Mouse (Mus musculus) heart, embryonic 11.5 days (tissue): ENCODE results near the gene Cfl2. TPM values are rescaled to one million over a fixed set of nuclear protein-coding genes. Genes with fewer than 3 reads are reported as not detected.
A peak's percentile ranks its signal among the peaks of the same experiment; 100 is the strongest.

Experiments used
- ATAC-seq: fragments of 200-750 bp; cut with Nextera tagmentation; replicated peaks from 2 replicates; pipeline ENCODE4 v1.8.0; 2017; ENCODE audit warnings: moderate library complexity; ENCODE audit not compliant: insufficient number of reproducible peaks, low FRiP score, low TSS enrichment
- H3K27ac ChIP-seq: fragments of 300-500 bp; sonication (generic); 2 replicates; pipeline ENCODE4 v1.5.1; 2014; ENCODE audit warnings: mild to moderate bottlenecking, low read depth, low read length
- H3K27me3 ChIP-seq: fragments of 300-500 bp; sonication (generic); 2 replicates; pipeline ENCODE4 v1.6.1; 2014; ENCODE audit warnings: mild to moderate bottlenecking, low read length, mixed read lengths; ENCODE audit not compliant: control insufficient read depth, insufficient read depth
- H3K36me3 ChIP-seq: fragments of 300-500 bp; sonication (generic); 2 replicates; pipeline ENCODE4 v1.6.1; 2014; ENCODE audit warnings: mild to moderate bottlenecking, low read length, moderate library complexity, mixed read lengths; ENCODE audit not compliant: control insufficient read depth, insufficient read depth
- H3K4me1 ChIP-seq: fragments of 300-500 bp; sonication (generic); 2 replicates; pipeline ENCODE4 v1.6.1; 2014; ENCODE audit warnings: low read length; ENCODE audit not compliant: control insufficient read depth, insufficient read depth
- H3K4me2 ChIP-seq: fragments of 300-500 bp; sonication (generic); 2 replicates; pipeline ENCODE4 v1.6.1; 2014; ENCODE audit warnings: mild to moderate bottlenecking, moderate library complexity
- H3K4me3 ChIP-seq: fragments of 300-500 bp; sonication (generic); 2 replicates; pipeline ENCODE4 v1.5.1; 2014; ENCODE audit warnings: low read depth, low read length
- H3K9ac ChIP-seq: fragments of 300-500 bp; sonication (generic); 2 replicates; pipeline ENCODE4 v1.6.1; 2014; ENCODE audit warnings: mild to moderate bottlenecking, low read depth, low read length, moderate library complexity
- H3K9me3 ChIP-seq: fragments of 300-500 bp; sonication (generic); replicated peaks from 2 replicates; pipeline ENCODE4 v1.6.1; 2016; ENCODE audit warnings: low read length; ENCODE audit not compliant: control insufficient read depth
- WGBS: fragments of 180-500 bp; shearing (Covaris S2); extraction: QIAGEN DNeasy Blood & Tissue Kit; methylation state at CpG from one replicate; pipeline ENCODE4 v1.1.7; 2014; ENCODE audit not compliant: insufficient replicate concordance; 5-methylcytosine and 5-hydroxymethylcytosine counted together
- polyA plus RNA-seq: library from polyadenylated mRNA; unstranded; fragments of >200 nt; fragmentation: Nextera tagmentation; extraction: Ambion mirVana; gene quantifications from 2 replicates; pipeline ENCODE4 v1.2.1, GENCODE M21; 2014

Cfl2 gene
- polyA plus RNA-seq, 1 experiment from 2014 or later: 421 TPM

DNA sequence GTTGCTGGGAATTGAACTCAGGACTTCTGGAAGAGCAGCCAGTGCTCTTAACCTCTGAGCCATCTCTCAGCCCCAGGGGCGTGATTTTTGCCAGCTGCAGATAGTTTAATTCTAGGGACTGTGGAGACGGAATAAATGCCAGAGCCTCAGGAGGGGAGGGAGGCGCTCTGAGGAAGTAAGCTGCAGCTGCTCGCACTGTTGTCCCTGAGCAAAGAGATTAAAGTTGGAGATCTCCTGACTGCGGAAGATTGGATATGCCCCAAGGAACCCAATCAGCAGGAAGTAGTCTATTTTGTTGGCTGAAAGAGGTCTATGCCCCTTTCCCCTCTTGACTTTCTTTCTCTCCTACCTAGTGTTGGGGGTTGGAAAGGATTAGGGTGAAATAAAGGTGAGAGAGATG, 14.2 kb upstream of the Cfl2 start:
- Histone ChIP-seq H3K27me3 (no peaks in the 10 kb centered on the region), H3K9ac (no peak overlapping the region), H3K36me3 (no peaks in the 10 kb centered on the region), H3K4me3 (no peak overlapping the region), H3K4me2 (no peak overlapping the region), H3K9me3 (no peaks in the 10 kb centered on the region), H3K27ac (no peak overlapping the region), H3K4me1 (peaks cover 3% of the 10 kb centered on the region; the same call in 1 of the 2 replicates)
- ATAC-seq: no peak
- WGBS: 29% methylated on average over 5 of the region's 5 CpGs

DNA sequence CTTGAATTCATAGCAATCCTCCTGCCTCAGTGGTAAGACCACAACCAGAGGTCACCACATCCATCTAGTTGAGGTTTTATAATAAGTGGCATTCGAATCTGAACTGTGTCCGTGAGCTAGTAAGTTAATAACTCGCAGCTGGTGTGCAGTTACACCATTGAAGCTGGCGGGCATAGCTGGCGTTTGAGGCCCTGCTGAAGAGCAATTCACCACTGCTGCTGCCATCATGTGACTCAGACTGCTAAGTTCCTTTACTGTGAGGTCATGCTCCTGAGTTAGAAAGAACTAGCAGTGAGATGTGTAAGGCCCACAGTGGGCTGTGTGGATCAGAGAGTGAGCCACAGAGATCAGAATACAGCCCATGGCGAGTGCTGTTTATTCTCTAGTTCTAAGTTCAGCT, 12.0 kb upstream of the Cfl2 start:
- peak; percentile 67; the same call in 1 of the 2 replicates for ATAC-seq
- WGBS: 50% methylated on average over 6 of the region's 6 CpGs
- H3K36me3 ChIP-seq: no peaks in the 10 kb centered on the region
- peaks cover 3% of the 10 kb centered on the region; the same call in 1 of the 2 replicates for H3K4me1 ChIP-seq
- H3K9me3 ChIP-seq: no peaks in the 10 kb centered on the region
- no peak overlapping the region for H3K4me3 ChIP-seq
- H3K9ac ChIP-seq: 0 out of 2 replicates have a peak overlapping the region, but pooled peaks have one; percentile 4
- H3K4me2 ChIP-seq: no peak overlapping the region
- no peaks in the 10 kb centered on the region for H3K27me3 ChIP-seq
- H3K27ac ChIP-seq: peak overlapping the region; percentile 69

DNA sequence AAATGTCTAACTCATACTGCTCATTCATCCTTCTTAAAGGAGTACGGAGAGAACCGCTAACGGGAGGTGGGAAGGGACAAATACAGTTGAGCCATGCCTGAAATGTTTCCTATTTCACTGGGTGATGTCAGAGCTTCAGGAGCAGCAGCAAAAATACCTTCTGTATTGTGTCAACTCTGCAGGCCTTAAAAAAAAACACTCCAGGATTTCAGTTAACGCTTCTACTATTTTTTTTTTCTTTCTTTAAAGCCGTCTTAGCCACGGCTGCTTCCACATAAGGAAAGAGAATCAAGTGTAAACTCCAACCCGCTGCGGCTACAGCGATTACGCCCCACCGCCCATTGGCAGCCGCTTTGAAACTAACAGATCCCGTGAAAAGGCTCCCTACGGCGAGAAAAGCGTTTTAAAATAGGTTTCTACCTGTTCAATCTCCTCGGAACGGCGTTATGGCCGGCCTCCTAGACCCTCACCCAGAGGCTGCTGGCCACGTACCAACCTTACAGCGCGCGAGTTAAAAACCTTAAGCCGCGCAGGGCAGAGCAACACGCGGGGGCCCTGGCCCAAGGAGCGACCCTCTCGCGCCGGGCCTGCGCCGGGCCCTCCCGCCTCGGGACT, 579 bp downstream of the Cfl2 start:
- Histone ChIP-seq H3K36me3 (peaks cover 8% of the 10 kb centered on the region), H3K9me3 (no peaks in the 10 kb centered on the region), H3K27me3 (no peaks in the 10 kb centered on the region), H3K4me2 (peak overlapping the region; percentile 81), H3K4me1 (peaks cover 11% of the 10 kb centered on the region), H3K4me3 (peak overlapping the region; percentile 95), H3K9ac (peak overlapping the region; percentile 100), H3K27ac (peak overlapping the region; percentile 100)
- ATAC-seq: no peak
- WGBS: under 1% methylated on average over 36 of the region's 36 CpGs

DNA sequence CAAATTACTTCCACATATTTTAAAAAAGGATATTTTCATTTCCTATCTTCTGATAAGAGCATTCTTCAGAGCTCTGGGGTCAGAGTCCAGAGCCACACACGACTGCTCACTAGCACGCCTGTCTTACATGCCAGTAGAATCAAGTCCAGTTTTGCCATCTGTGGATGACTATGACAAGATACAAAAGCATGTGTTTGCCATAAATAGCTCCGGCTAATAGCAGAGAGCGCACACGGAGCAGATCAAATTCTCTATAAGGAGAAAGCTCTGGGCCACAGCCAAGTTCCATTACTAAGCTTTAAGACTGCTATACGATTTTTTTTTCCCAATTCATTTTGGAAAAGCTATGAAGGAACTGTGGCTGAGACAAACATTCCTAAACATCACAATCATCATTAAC, 3.1 kb downstream of the Cfl2 start:
- 0 out of 2 replicates have a peak overlapping the region, but pooled peaks have one; percentile 1 for H3K4me2 ChIP-seq
- no peak overlapping the region for H3K9ac ChIP-seq
- WGBS: 46% methylated on average over 6 of the region's 6 CpGs
- H3K36me3 ChIP-seq: peaks cover 12% of the 10 kb centered on the region
- H3K4me1 ChIP-seq: peaks cover 11% of the 10 kb centered on the region
- H3K27me3 ChIP-seq: no peaks in the 10 kb centered on the region
- H3K27ac ChIP-seq: peak overlapping the region; percentile 18; the same call in 1 of the 2 replicates
- no peaks in the 10 kb centered on the region for H3K9me3 ChIP-seq
- H3K4me3 ChIP-seq: no peak overlapping the region
- no peak for ATAC-seq

DNA sequence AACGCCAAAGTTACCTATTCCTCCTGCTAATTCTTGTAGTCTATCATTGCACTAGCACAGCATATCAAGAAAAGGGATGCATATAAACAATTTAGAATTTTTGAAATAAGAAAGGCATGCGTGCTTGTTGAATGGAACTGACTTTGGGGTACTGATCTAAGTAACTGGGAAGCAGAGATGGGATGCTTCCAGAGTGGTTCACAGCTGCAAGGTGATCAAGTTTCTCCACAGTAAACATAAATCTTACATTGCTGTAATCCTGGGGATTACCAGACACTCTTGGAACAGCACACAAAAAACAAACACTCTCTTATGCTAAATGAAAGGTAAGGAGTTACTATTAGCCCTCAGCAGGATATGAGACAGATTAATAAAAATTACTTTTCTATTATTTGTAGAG, 12.1 kb downstream of the Cfl2 start:
- no peak overlapping the region for H3K9ac ChIP-seq
- 64% methylated on average over 2 of the region's 2 CpGs for WGBS
- H3K4me1 ChIP-seq: 0 out of 2 replicates have a peak, but pooled peaks cover 4% of the 10 kb centered on the region
- no peaks in the 10 kb centered on the region for H3K9me3 ChIP-seq
- 0 out of 2 replicates have a peak overlapping the region, but pooled peaks have one; percentile 29 for H3K27ac ChIP-seq
- H3K4me3 ChIP-seq: no peak overlapping the region
- peaks cover 4% of the 10 kb centered on the region; the same call in 1 of the 2 replicates for H3K36me3 ChIP-seq
- H3K27me3 ChIP-seq: no peaks in the 10 kb centered on the region
- ATAC-seq: no peak
- H3K4me2 ChIP-seq: no peak overlapping the region

DNA sequence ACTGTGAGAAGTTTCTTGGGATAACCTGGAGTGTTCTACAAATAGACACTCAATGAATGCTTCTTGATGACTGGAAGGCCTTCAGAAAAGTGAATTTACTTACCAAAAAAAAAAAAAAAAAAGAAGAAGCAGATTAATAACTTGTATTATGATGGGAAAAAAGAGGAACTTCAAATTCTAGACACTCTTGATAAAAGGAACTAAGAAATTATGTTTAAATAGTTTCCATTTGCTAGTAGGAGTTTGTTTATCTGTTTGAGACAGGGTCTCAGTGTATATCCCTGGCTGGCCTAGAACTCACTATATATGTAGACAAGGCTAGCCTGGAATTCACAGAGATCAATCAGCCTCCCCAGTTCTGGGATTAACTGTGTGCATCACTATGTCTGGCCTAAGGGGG, 18.3 kb downstream of the Cfl2 start:
- H3K27me3 ChIP-seq: no peaks in the 10 kb centered on the region
- H3K4me1 ChIP-seq: no peaks in the 10 kb centered on the region
- no peaks in the 10 kb centered on the region for H3K9me3 ChIP-seq
- no peak overlapping the region for H3K9ac ChIP-seq
- no peak overlapping the region for H3K4me3 ChIP-seq
- no peak for ATAC-seq
- no peaks in the 10 kb centered on the region for H3K36me3 ChIP-seq
- no peak overlapping the region for H3K4me2 ChIP-seq
- no peak overlapping the region for H3K27ac ChIP-seq

DNA sequence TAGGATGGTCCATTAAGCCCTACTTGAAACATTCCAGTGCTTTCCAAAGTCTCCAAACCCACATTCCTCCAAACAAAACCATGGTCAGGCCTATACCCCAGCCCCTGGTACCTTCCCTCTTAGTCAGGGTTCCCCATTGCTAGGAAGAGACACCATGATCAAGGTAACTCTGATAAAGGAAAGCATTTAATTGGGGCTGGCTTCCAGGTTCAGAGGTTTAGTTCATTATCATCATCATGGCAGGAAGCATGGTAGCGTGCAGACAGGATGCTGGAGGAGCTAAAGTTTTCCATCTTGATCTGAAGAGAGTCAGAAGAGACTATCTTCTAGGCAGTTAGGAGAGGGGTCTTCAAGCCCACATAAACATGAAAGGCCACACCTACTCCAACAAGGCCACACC, 21.1 kb downstream of the Cfl2 start:
- WGBS: 82% methylated on average over 1 of the region's 1 CpGs
- Histone ChIP-seq H3K27ac (no peak overlapping the region), H3K4me1 (peaks cover 2% of the 10 kb centered on the region), H3K4me3 (no peak overlapping the region), H3K36me3 (no peaks in the 10 kb centered on the region), H3K9me3 (no peaks in the 10 kb centered on the region), H3K4me2 (no peak overlapping the region), H3K27me3 (no peaks in the 10 kb centered on the region), H3K9ac (no peak overlapping the region)
- no peak for ATAC-seq

DNA sequence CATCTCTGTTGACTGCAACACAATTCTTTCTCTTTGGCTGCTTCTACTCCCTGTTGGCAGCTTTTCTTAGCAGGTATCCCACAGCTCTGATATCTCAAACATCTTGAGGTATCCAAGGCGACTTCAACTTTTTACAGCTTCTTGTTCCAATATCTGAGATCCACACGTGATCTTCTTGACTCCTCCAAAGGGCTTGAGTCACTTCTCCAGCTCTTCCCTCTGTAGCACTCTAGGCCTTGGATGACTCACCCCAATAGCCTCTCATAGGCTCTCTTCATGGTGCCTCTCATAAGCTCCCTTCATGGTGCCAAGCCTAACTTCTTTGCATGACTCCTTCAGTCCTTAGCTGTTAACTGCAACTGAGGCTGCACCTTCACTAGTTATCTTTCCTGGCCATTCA, 22.9 kb downstream of the Cfl2 start:
- Histone ChIP-seq H3K36me3 (no peaks in the 10 kb centered on the region), H3K9me3 (no peaks in the 10 kb centered on the region), H3K27ac (no peak overlapping the region), H3K27me3 (no peaks in the 10 kb centered on the region), H3K4me2 (no peak overlapping the region), H3K9ac (no peak overlapping the region), H3K4me1 (peaks cover 12% of the 10 kb centered on the region), H3K4me3 (no peak overlapping the region)
- no peak for ATAC-seq
- WGBS: 77% methylated on average over 2 of the region's 2 CpGs

DNA sequence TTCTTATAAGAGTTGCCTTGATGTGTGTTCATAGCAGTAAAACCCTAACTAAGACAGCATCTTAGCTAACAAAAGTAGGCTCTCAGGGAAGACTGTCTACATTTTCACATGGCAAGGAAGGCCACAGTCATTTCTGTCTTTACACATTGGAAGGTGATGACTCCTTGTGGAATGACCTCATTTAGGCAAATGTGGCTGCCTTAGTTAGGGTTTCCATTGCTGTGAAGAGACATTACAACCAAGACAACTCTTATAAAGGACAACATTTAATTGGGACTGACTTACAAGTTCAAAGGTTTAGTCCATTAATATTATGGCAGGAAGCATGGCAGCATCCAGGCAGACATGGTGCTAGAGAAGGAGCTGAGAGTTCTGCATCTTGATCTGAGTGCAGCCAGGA, 23.7 kb downstream of the Cfl2 start:
- Histone ChIP-seq H3K27ac (no peak overlapping the region), H3K4me3 (no peak overlapping the region), H3K4me2 (no peak overlapping the region), H3K27me3 (no peaks in the 10 kb centered on the region), H3K4me1 (peaks cover 13% of the 10 kb centered on the region), H3K9ac (no peak overlapping the region), H3K9me3 (no peaks in the 10 kb centered on the region), H3K36me3 (no peaks in the 10 kb centered on the region)
- no peak for ATAC-seq
